Mouse (Mus musculus): ENCODE measurements around the gene Hnrnph2. TPM values are rescaled to one million over a fixed set of nuclear protein-coding genes. Genes with fewer than 3 reads are reported as not detected.

Hnrnph2 gene
- polyA plus RNA-seq, 1 experiment, result 24.6 TPM

- Histone ChIP-seq H3ac (ENCODE audit: control insufficient read depth, insufficient read length) (no peak overlapping the region), H3K4me2 (ENCODE audit: low read depth) (no peak overlapping the region), H3K79me2 (ENCODE audit: control insufficient read depth, insufficient read depth) (no peaks in the 10 kb centered on the region), H3K27me3 (ENCODE audit: control insufficient read depth, insufficient read depth, insufficient read length) (no peaks in the 10 kb centered on the region), H3K4me3 (no peak overlapping the region), H3K36me3 (ENCODE audit: control insufficient read depth, insufficient read depth) (no peaks in the 10 kb centered on the region)
- TF ChIP-seq TCF3 (IDR thresholded peaks at IDR 0.05; ENCODE audit: insufficient read length, low read depth) (no peak), CEBPB (IDR thresholded peaks at IDR 0.05; ENCODE audit: insufficient read depth, poor library complexity, severe bottlenecking) (no peak), MYOD1 (IDR thresholded peaks at IDR 0.05; ENCODE audit: control insufficient read depth in 1 of 3, insufficient read length in 2 of 3, low read depth in 2 of 3) (no peak), SRF (IDR thresholded peaks at IDR 0.05; ENCODE audit: control insufficient read depth, insufficient read length, low read depth) (no peak), E2F4 (IDR thresholded peaks at IDR 0.05; ENCODE audit: insufficient read depth) (no peak), MYOG (IDR thresholded peaks at IDR 0.05; ENCODE audit: control insufficient read depth in 1 of 3, insufficient read depth in 1 of 3, insufficient read length in 2 of 3, low read depth in 2 of 3) (no peak), USF1 (IDR thresholded peaks at IDR 0.05; ENCODE audit: low read depth) (no peak), MAX (IDR thresholded peaks at IDR 0.05; ENCODE audit: low read depth) (no peak), POLR2AphosphoS2 (IDR thresholded peaks at IDR 0.05; ENCODE audit: insufficient read length, low read depth) (no peak), REST (IDR thresholded peaks at IDR 0.05; ENCODE audit: insufficient read depth, insufficient read length) (no peak), TCF12 (IDR thresholded peaks at IDR 0.05; ENCODE audit: insufficient read depth, poor library complexity, severe bottlenecking) (no peak), POLR2A (IDR thresholded peaks at IDR 0.05; ENCODE audit: insufficient read length, low read depth) (no peak)
Observed at GRCm38 (mm10) chrX:134577896-134578295, 23.1 kb upstream of the Hnrnph2 start.

GRCm38 (mm10) chrX:134580528-134581305, 20.3 kb upstream of the Hnrnph2 start:
- peaks cover 2% of the 10 kb centered on the region for H3K79me2 ChIP-seq (ENCODE audit: control insufficient read depth, insufficient read depth)
- no peak overlapping the region for H3K4me2 ChIP-seq (ENCODE audit: low read depth)
- TF ChIP-seq MYOD1 (IDR thresholded peaks at IDR 0.05; ENCODE audit: control insufficient read depth in 1 of 3, insufficient read length in 2 of 3, low read depth in 2 of 3), result no peak
- TF ChIP-seq REST (IDR thresholded peaks at IDR 0.05; ENCODE audit: insufficient read depth, insufficient read length), result no peak
- no peak for TF ChIP-seq USF1 (IDR thresholded peaks at IDR 0.05; ENCODE audit: low read depth)
- TF ChIP-seq E2F4 (IDR thresholded peaks at IDR 0.05; ENCODE audit: insufficient read depth), result no peak
- H3K4me3 ChIP-seq, result no peak overlapping the region
- no peaks in the 10 kb centered on the region for H3K36me3 ChIP-seq (ENCODE audit: control insufficient read depth, insufficient read depth)
- no peaks in the 10 kb centered on the region for H3K27me3 ChIP-seq (ENCODE audit: control insufficient read depth, insufficient read depth, insufficient read length)
- no peak overlapping the region for H3ac ChIP-seq (ENCODE audit: control insufficient read depth, insufficient read length)

- TF ChIP-seq MYOD1 (IDR thresholded peaks at IDR 0.05; ENCODE audit: control insufficient read depth in 1 of 3, insufficient read length in 2 of 3, low read depth in 2 of 3), result no peak
- no peak for TF ChIP-seq E2F4 (IDR thresholded peaks at IDR 0.05; ENCODE audit: insufficient read depth)
- no peak for TF ChIP-seq TCF3 (IDR thresholded peaks at IDR 0.05; ENCODE audit: insufficient read length, low read depth)
- no peak for TF ChIP-seq POLR2A (IDR thresholded peaks at IDR 0.05; ENCODE audit: insufficient read length, low read depth)
- no peak for TF ChIP-seq POLR2AphosphoS2 (IDR thresholded peaks at IDR 0.05; ENCODE audit: insufficient read length, low read depth)
- no peak for TF ChIP-seq SRF (IDR thresholded peaks at IDR 0.05; ENCODE audit: control insufficient read depth, insufficient read length, low read depth)
- TF ChIP-seq MAX (IDR thresholded peaks at IDR 0.05; ENCODE audit: low read depth), result no peak
- TF ChIP-seq USF1 (IDR thresholded peaks at IDR 0.05; ENCODE audit: low read depth), result no peak
- no peak for TF ChIP-seq REST (IDR thresholded peaks at IDR 0.05; ENCODE audit: insufficient read depth, insufficient read length)
- TF ChIP-seq TCF12 (IDR thresholded peaks at IDR 0.05; ENCODE audit: insufficient read depth, poor library complexity, severe bottlenecking), result no peak
- no peak for TF ChIP-seq CEBPB (IDR thresholded peaks at IDR 0.05; ENCODE audit: insufficient read depth, poor library complexity, severe bottlenecking)
- Histone ChIP-seq H3K4me2 (ENCODE audit: low read depth) (no peak overlapping the region), H3K4me3 (no peak overlapping the region), H3ac (ENCODE audit: control insufficient read depth, insufficient read length) (no peak overlapping the region), H3K79me2 (ENCODE audit: control insufficient read depth, insufficient read depth) (peaks cover 17% of the 10 kb centered on the region), H3K27me3 (ENCODE audit: control insufficient read depth, insufficient read depth, insufficient read length) (no peaks in the 10 kb centered on the region), H3K36me3 (ENCODE audit: control insufficient read depth, insufficient read depth) (peaks cover under 1% of the 10 kb centered on the region)
Observed at GRCm38 (mm10) chrX:134582270-134582669, 18.7 kb upstream of the Hnrnph2 start.

- TF ChIP-seq MAX (IDR thresholded peaks at IDR 0.05; ENCODE audit: low read depth) (no peak), TCF12 (IDR thresholded peaks at IDR 0.05; ENCODE audit: insufficient read depth, poor library complexity, severe bottlenecking) (no peak), E2F4 (IDR thresholded peaks at IDR 0.05; ENCODE audit: insufficient read depth) (no peak), MYOD1 (IDR thresholded peaks at IDR 0.05; ENCODE audit: control insufficient read depth in 1 of 3, insufficient read length in 2 of 3, low read depth in 2 of 3) (no peak), CEBPB (IDR thresholded peaks at IDR 0.05; ENCODE audit: insufficient read depth, poor library complexity, severe bottlenecking) (no peak), TCF3 (IDR thresholded peaks at IDR 0.05; ENCODE audit: insufficient read length, low read depth) (no peak), SRF (IDR thresholded peaks at IDR 0.05; ENCODE audit: control insufficient read depth, insufficient read length, low read depth) (no peak), REST (IDR thresholded peaks at IDR 0.05; ENCODE audit: insufficient read depth, insufficient read length) (no peak), POLR2A (IDR thresholded peaks at IDR 0.05; ENCODE audit: insufficient read length, low read depth) (no peak), MYOG (IDR thresholded peaks at IDR 0.05; ENCODE audit: control insufficient read depth in 1 of 3, insufficient read depth in 1 of 3, insufficient read length in 2 of 3, low read depth in 2 of 3) (no peak), POLR2AphosphoS2 (IDR thresholded peaks at IDR 0.05; ENCODE audit: insufficient read length, low read depth) (no peak), USF1 (IDR thresholded peaks at IDR 0.05; ENCODE audit: low read depth) (no peak)
- Histone ChIP-seq H3K79me2 (ENCODE audit: control insufficient read depth, insufficient read depth) (peaks cover 19% of the 10 kb centered on the region), H3ac (ENCODE audit: control insufficient read depth, insufficient read length) (no peak within 1 kb of the TSS), H3K4me3 (no peak within 1 kb of the TSS), H3K36me3 (ENCODE audit: control insufficient read depth, insufficient read depth) (peaks cover 7% of the 10 kb centered on the region), H3K27me3 (ENCODE audit: control insufficient read depth, insufficient read depth, insufficient read length) (no peaks in the 10 kb centered on the region), H3K4me2 (ENCODE audit: low read depth) (no peak within 1 kb of the TSS)
Observed at GRCm38 (mm10) chrX:134582888-134583669, 17.9 kb upstream of the Hnrnph2 start, which contains the start of gene Btk. Gene Btk, minus strand, starts transcription at chrX:134583570.
